Mouse (Mus musculus) midbrain, embryonic 13.5 days (tissue): ENCODE results near the gene Fndc8. TPM values are rescaled to one million over a fixed set of nuclear protein-coding genes. Genes with fewer than 3 reads are reported as not detected.
"Not testable (repeated sequence)": the region's sequence is repeated elsewhere in the genome, so short reads cannot be mapped to it uniquely, and the experiment has no call there.

ENCODE experiments used
- ATAC-seq: fragments of 200-750 bp; cut with Nextera tagmentation; 2 replicates; pipeline ENCODE4 v1.8.0; 2017; ENCODE audit warnings: mild to moderate bottlenecking, moderate TSS enrichment, moderate library complexity
- H3K27ac ChIP-seq: fragments of 300-500 bp; sonication (generic); 2 replicates; pipeline ENCODE4 v1.5.1; 2015; ENCODE audit warnings: inconsistent platforms, mild to moderate bottlenecking, moderate library complexity
- H3K27me3 ChIP-seq: fragments of 300-500 bp; sonication (generic); 2 replicates; pipeline ENCODE4 v1.6.1; 2015; ENCODE audit warnings: mild to moderate bottlenecking, inconsistent platforms
- H3K36me3 ChIP-seq: fragments of 300-500 bp; sonication (generic); 2 replicates; pipeline ENCODE4 v1.6.1; 2015; ENCODE audit warnings: mild to moderate bottlenecking, inconsistent platforms
- H3K4me1 ChIP-seq: fragments of 300-500 bp; sonication (generic); replicated peaks from 2 replicates; pipeline ENCODE4 v1.6.1; 2015; ENCODE audit warnings: inconsistent platforms
- H3K4me2 ChIP-seq: fragments of 300-500 bp; sonication (generic); replicated peaks from 2 replicates; pipeline ENCODE4 v1.6.1; 2015; ENCODE audit warnings: moderate library complexity, mild to moderate bottlenecking, inconsistent platforms
- H3K4me3 ChIP-seq: fragments of 300-500 bp; sonication (generic); replicated peaks from 2 replicates; pipeline ENCODE4 v1.5.1; 2015; ENCODE audit warnings: mild to moderate bottlenecking, inconsistent platforms
- H3K9ac ChIP-seq: fragments of 300-500 bp; sonication (generic); replicated peaks from 2 replicates; pipeline ENCODE4 v1.6.1; 2015; ENCODE audit warnings: mild to moderate bottlenecking, inconsistent platforms
- H3K9me3 ChIP-seq: fragments of 300-500 bp; sonication (generic); 2 replicates; pipeline ENCODE4 v1.6.1; 2016; ENCODE audit warnings: mild to moderate bottlenecking, inconsistent platforms
- WGBS: fragments of 180-500 bp; shearing (Covaris S2); methylation state at CpG from one replicate; pipeline ENCODE4 v1.1.7; 2015; 5-methylcytosine and 5-hydroxymethylcytosine counted together
- polyA plus RNA-seq: library from polyadenylated mRNA; unstranded; fragments of >200 nt; fragmentation: Nextera tagmentation; extraction: Ambion mirVana; gene quantifications from 2 replicates; pipeline ENCODE4 v1.2.1, GENCODE M21; 2015

The Fndc8 gene
- polyA plus RNA-seq, 1 experiment from 2014 or later: 0.48 TPM

GRCm38 (mm10) chr11:82923910-82924309 lies 32.0 kb downstream of the Fndc8 start:
- WGBS: 96% methylated on average over 6 of the region's 6 CpGs

GRCm38 (mm10) chr11:82928897-82929632 lies 37.1 kb downstream of the Fndc8 start:
- H3K27ac ChIP-seq: no peak overlapping the region
- H3K4me1 ChIP-seq: peaks cover 9% of the 10 kb centered on the region
- WGBS: 23% methylated on average over 20 of the region's 20 CpGs
- no peaks in the 10 kb centered on the region for H3K36me3 ChIP-seq
- H3K4me2 ChIP-seq: no peak overlapping the region
- no peak overlapping the region for H3K4me3 ChIP-seq
- H3K27me3 ChIP-seq: peaks cover 58% of the 10 kb centered on the region
- no peak overlapping the region for H3K9ac ChIP-seq
- no peaks in the 10 kb centered on the region for H3K9me3 ChIP-seq
- no peak for ATAC-seq

More at GRCm38 (mm10) chr11:82923910-82924309, 32.0 kb downstream of the Fndc8 start:
- not testable (repeated sequence) for H3K36me3 ChIP-seq, H3K4me2 ChIP-seq, H3K9me3 ChIP-seq, H3K27ac ChIP-seq, H3K4me1 ChIP-seq, ATAC-seq, H3K9ac ChIP-seq, H3K4me3 ChIP-seq
- peaks cover 32% of the 10 kb centered on the region for H3K27me3 ChIP-seq

DNA sequence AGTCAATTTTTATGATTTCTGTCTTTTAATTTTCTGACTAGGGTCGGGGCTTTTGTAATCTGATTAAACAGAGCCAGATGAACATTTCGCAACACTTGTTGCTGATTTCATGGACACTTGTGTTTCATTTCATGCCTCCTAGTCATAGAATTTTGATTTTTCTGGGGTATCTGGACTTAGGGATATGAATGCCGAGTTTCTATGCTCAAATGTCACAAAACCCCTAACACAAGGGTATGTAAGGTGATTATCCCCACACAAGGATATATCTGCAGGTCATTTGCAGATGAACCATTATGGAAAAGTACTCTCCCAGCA lies 37.7 kb downstream of the Fndc8 start:
- peak overlapping the region; percentile 53 for H3K4me3 ChIP-seq
- H3K27ac ChIP-seq: no peak overlapping the region
- no peak overlapping the region for H3K4me2 ChIP-seq
- peaks cover 63% of the 10 kb centered on the region for H3K27me3 ChIP-seq
- no peak for ATAC-seq
- peaks cover 9% of the 10 kb centered on the region for H3K4me1 ChIP-seq
- no peaks in the 10 kb centered on the region for H3K36me3 ChIP-seq
- 50% methylated on average over 3 of the region's 3 CpGs for WGBS
- no peaks in the 10 kb centered on the region for H3K9me3 ChIP-seq
- H3K9ac ChIP-seq: no peak overlapping the region

GRCm38 (mm10) chr11:82930391-82930955 lies 38.5 kb downstream of the Fndc8 start:
- not testable (repeated sequence) for ATAC-seq, H3K9me3 ChIP-seq, H3K4me1 ChIP-seq, H3K36me3 ChIP-seq, H3K27ac ChIP-seq
- Histone ChIP-seq H3K4me3 (peak overlapping the region; percentile 53), H3K27me3 (peaks cover 66% of the 10 kb centered on the region), H3K9ac (peak overlapping the region; percentile 46), H3K4me2 (peak overlapping the region; percentile 94)
- WGBS: under 1% methylated on average over 80 of the region's 85 CpGs

- Histone ChIP-seq H3K27me3 (peaks cover 71% of the 10 kb centered on the region), H3K4me2 (peak overlapping the region; percentile 94), H3K9ac (peak overlapping the region; percentile 53; the same call in 1 of the 2 replicates), H3K4me3 (peak overlapping the region; percentile 53)
- not testable (repeated sequence) for H3K9me3 ChIP-seq, H3K4me1 ChIP-seq, H3K36me3 ChIP-seq, H3K27ac ChIP-seq, ATAC-seq
- under 1% methylated on average over 61 of the region's 63 CpGs for WGBS
Measured at GRCm38 (mm10) chr11:82931161-82931560, 39.2 kb downstream of the Fndc8 start.

DNA sequence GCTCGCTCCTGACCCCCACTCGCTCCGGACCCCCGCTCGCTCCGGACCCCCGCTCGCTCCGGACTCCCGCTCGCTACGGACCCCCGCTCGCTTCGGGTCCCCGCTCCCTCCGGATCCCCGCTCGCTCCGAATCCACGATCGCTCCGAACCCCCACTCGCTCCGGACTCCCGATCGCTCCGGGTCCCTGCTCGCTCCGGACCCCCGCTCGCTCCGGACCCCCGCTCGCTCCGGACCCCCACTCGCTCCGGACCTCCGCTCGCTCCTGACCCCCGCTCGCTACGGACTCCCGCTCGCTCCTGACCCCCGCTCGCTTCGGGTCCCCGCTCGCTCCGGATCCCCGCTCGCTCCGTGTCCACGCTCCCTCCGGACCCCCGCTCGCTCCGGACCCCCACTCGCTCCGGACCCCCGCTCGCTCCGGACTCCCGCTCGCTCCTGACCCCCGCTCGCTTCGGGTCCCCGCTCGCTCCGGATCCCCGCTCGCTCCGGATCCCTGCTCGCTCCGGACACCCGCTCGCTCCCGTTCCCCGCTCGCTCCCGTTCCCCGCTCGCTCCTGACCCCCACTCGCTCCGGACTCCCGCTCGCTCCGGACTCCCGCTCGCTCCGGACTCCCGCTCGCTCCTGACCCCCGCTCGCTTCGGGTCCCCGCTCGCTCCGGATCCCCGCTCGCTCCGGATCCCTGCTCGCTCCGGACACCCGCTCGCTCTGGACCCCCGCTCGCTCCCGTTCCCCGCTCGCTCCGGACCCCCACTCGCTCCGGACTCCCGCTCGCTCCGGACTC lies 39.9 kb downstream of the Fndc8 start:
- peak overlapping the region; percentile 53 for H3K4me3 ChIP-seq
- H3K9me3 ChIP-seq, ATAC-seq, H3K36me3 ChIP-seq, H3K4me1 ChIP-seq, H3K27ac ChIP-seq: not testable (repeated sequence)
- peak overlapping the region; percentile 94 for H3K4me2 ChIP-seq
- WGBS: 1% methylated on average over 106 of the region's 119 CpGs
- H3K9ac ChIP-seq: peak overlapping the region; percentile 53
- peaks cover 73% of the 10 kb centered on the region for H3K27me3 ChIP-seq

- H3K9ac ChIP-seq: peak overlapping the region; percentile 56
- H3K4me1 ChIP-seq: peaks cover 9% of the 10 kb centered on the region
- ATAC-seq: no peak
- H3K27me3 ChIP-seq: peaks cover 65% of the 10 kb centered on the region
- H3K4me3 ChIP-seq: peak overlapping the region; percentile 53
- H3K36me3 ChIP-seq: no peaks in the 10 kb centered on the region
- H3K27ac ChIP-seq: no peak overlapping the region
- H3K9me3 ChIP-seq: no peaks in the 10 kb centered on the region
- WGBS: 1% methylated on average over 28 of the region's 29 CpGs
- H3K4me2 ChIP-seq: peak overlapping the region; percentile 94
Measured at GRCm38 (mm10) chr11:82933186-82933585, 41.3 kb downstream of the Fndc8 start.

- no peak overlapping the region for H3K27ac ChIP-seq
- H3K4me3 ChIP-seq: no peak overlapping the region
- 67% methylated on average over 6 of the region's 6 CpGs for WGBS
- no peak overlapping the region for H3K9ac ChIP-seq
- no peaks in the 10 kb centered on the region for H3K9me3 ChIP-seq
- H3K36me3 ChIP-seq: no peaks in the 10 kb centered on the region
- H3K4me1 ChIP-seq: no peaks in the 10 kb centered on the region
- H3K27me3 ChIP-seq: 0 out of 2 replicates have a peak, but pooled peaks cover 10% of the 10 kb centered on the region
- H3K4me2 ChIP-seq: no peak overlapping the region
- no peak for ATAC-seq
Measured at GRCm38 (mm10) chr11:82943336-82943735, 51.4 kb downstream of the Fndc8 start.

GRCm38 (mm10) chr11:82945636-82946035 lies 53.7 kb downstream of the Fndc8 start:
- Histone ChIP-seq H3K4me1 (no peaks in the 10 kb centered on the region), H3K4me3 (no peak overlapping the region), H3K36me3 (no peaks in the 10 kb centered on the region), H3K4me2 (no peak overlapping the region), H3K27me3 (peaks cover 20% of the 10 kb centered on the region), H3K9me3 (no peaks in the 10 kb centered on the region), H3K27ac (no peak overlapping the region), H3K9ac (no peak overlapping the region)
- no peak for ATAC-seq
- WGBS: 69% methylated on average over 2 of the region's 2 CpGs

GRCm38 (mm10) chr11:82947457-82947856 lies 55.5 kb downstream of the Fndc8 start:
- ATAC-seq: no peak
- H3K27ac ChIP-seq: no peak overlapping the region
- no peak overlapping the region for H3K4me2 ChIP-seq
- H3K4me1 ChIP-seq: peaks cover 6% of the 10 kb centered on the region; the same call in 1 of the 2 replicates
- H3K9me3 ChIP-seq: no peaks in the 10 kb centered on the region
- 50% methylated on average over 4 of the region's 4 CpGs for WGBS
- H3K27me3 ChIP-seq: peaks cover 38% of the 10 kb centered on the region
- H3K4me3 ChIP-seq: no peak overlapping the region
- no peaks in the 10 kb centered on the region for H3K36me3 ChIP-seq
- no peak overlapping the region for H3K9ac ChIP-seq

GRCm38 (mm10) chr11:82949036-82949435 lies 57.1 kb downstream of the Fndc8 start:
- Histone ChIP-seq H3K27me3 (peaks cover 53% of the 10 kb centered on the region), H3K27ac (no peak overlapping the region), H3K36me3 (no peaks in the 10 kb centered on the region), H3K9ac (no peak overlapping the region), H3K4me3 (no peak overlapping the region), H3K4me1 (peaks cover 6% of the 10 kb centered on the region; the same call in 1 of the 2 replicates), H3K4me2 (no peak overlapping the region), H3K9me3 (no peaks in the 10 kb centered on the region)
- no peak for ATAC-seq
- WGBS: 88% methylated on average over 9 of the region's 9 CpGs
